Mouse (Mus musculus): ENCODE measurements around the gene Tma7. TPM values are rescaled to one million over a fixed set of nuclear protein-coding genes. Genes with fewer than 3 reads are reported as not detected.

The Tma7 gene
- total and polyA plus RNA-seq, 3 experiments: 366 to 400 TPM; not detected in 1

GRCm38 (mm10) chr9:109107341-109107740, 25.0 kb upstream of the Tma7 start:
- TF ChIP-seq NELFE (IDR thresholded peaks at IDR 0.05; ENCODE audit: low read depth, low read length) (no peak), JUND (IDR thresholded peaks at IDR 0.05; ENCODE audit: low read depth, low read length) (no peak), EP300 (IDR thresholded peaks at IDR 0.05; ENCODE audit: low read depth in 1 of 2, low read length in 2 of 2) (no peak), SIN3A (IDR thresholded peaks at IDR 0.05; ENCODE audit: low read length) (no peak), KAT2A (conservative IDR thresholded peaks at IDR 0.05; ENCODE audit: low read depth, low read length) (no peak), NRF1 (IDR thresholded peaks at IDR 0.05; ENCODE audit: insufficient read depth, low read depth, low read length, poor library complexity, severe bottlenecking) (no peak), CTCF (IDR thresholded peaks at IDR 0.05 in 2 of 3, conservative IDR thresholded peaks at IDR 0.05 in 1 of 3; ENCODE audit: control insufficient read depth in 1 of 3, insufficient read depth in 1 of 3, low read depth in 2 of 3, low read length in 3 of 3, poor library complexity in 1 of 3, severe bottlenecking in 1 of 3) (no peak), BHLHE40 (IDR thresholded peaks at IDR 0.05; ENCODE audit: borderline replicate concordance, low read depth, low read length) (no peak), MAFK (IDR thresholded peaks at IDR 0.05; ENCODE audit: borderline replicate concordance, low read depth, low read length) (no peak)
- Histone ChIP-seq H3K4me1 (ENCODE audit: control insufficient read depth in 1 of 2, insufficient read depth in 2 of 2, low read length in 2 of 2) (no peaks in the 10 kb centered on the region), H3K9ac (ENCODE audit: control insufficient read depth, low read depth, low read length, poor library complexity, severe bottlenecking) (no peak overlapping the region), H3K9me3 (replicated peaks; ENCODE audit: insufficient read depth, low read length) (no peaks in the 10 kb centered on the region), H3K27me3 (ENCODE audit: control insufficient read depth in 1 of 2, insufficient read depth in 2 of 2, low read length in 2 of 2) (no peaks in the 10 kb centered on the region), H3K4me3 (ENCODE audit: control insufficient read depth in 1 of 2, insufficient read depth in 1 of 2, low read depth in 2 of 2, low read length in 2 of 2) (no peak overlapping the region), H3K36me3 (ENCODE audit: control insufficient read depth in 1 of 2, insufficient read depth in 2 of 2, low read length in 2 of 2) (no peaks in the 10 kb centered on the region), H3K79me2 (ENCODE audit: control insufficient read depth, insufficient read depth, low read length, poor library complexity) (no peaks in the 10 kb centered on the region), H3K27ac (ENCODE audit: control insufficient read depth, low read depth, low read length) (no peak overlapping the region)
- no peak for DNase-seq (ENCODE audit: low read depth, low spot score)

GRCm38 (mm10) chr9:109105648-109106047, 23.3 kb upstream of the Tma7 start:
- Histone ChIP-seq H3K27ac (ENCODE audit: control insufficient read depth, low read depth, low read length) (no peak overlapping the region), H3K79me2 (ENCODE audit: control insufficient read depth, insufficient read depth, low read length, poor library complexity) (no peaks in the 10 kb centered on the region), H3K36me3 (ENCODE audit: control insufficient read depth in 1 of 2, insufficient read depth in 2 of 2, low read length in 2 of 2) (no peaks in the 10 kb centered on the region), H3K27me3 (ENCODE audit: control insufficient read depth in 1 of 2, insufficient read depth in 2 of 2, low read length in 2 of 2) (no peaks in the 10 kb centered on the region), H3K9me3 (replicated peaks; ENCODE audit: insufficient read depth, low read length) (no peaks in the 10 kb centered on the region), H3K4me1 (ENCODE audit: control insufficient read depth in 1 of 2, insufficient read depth in 2 of 2, low read length in 2 of 2) (no peaks in the 10 kb centered on the region), H3K9ac (ENCODE audit: control insufficient read depth, low read depth, low read length, poor library complexity, severe bottlenecking) (no peak overlapping the region), H3K4me3 (ENCODE audit: control insufficient read depth in 1 of 2, insufficient read depth in 1 of 2, low read depth in 2 of 2, low read length in 2 of 2) (no peak overlapping the region)
- no peak for DNase-seq (ENCODE audit: low read depth, low spot score)
- TF ChIP-seq POLR2AphosphoS2 (IDR thresholded peaks at IDR 0.05; ENCODE audit: low read length): no peak

- Histone ChIP-seq H3K4me3 (ENCODE audit: control insufficient read depth in 1 of 2, insufficient read depth in 1 of 2, low read depth in 2 of 2, low read length in 2 of 2) (no peak overlapping the region), H3K9me3 (replicated peaks; ENCODE audit: insufficient read depth, low read length) (no peaks in the 10 kb centered on the region), H3K9ac (ENCODE audit: control insufficient read depth, low read depth, low read length, poor library complexity, severe bottlenecking) (no peak overlapping the region), H3K27me3 (ENCODE audit: control insufficient read depth in 1 of 2, insufficient read depth in 2 of 2, low read length in 2 of 2) (no peaks in the 10 kb centered on the region), H3K36me3 (ENCODE audit: control insufficient read depth in 1 of 2, insufficient read depth in 2 of 2, low read length in 2 of 2) (no peaks in the 10 kb centered on the region), H3K4me1 (ENCODE audit: control insufficient read depth in 1 of 2, insufficient read depth in 2 of 2, low read length in 2 of 2) (no peaks in the 10 kb centered on the region), H3K79me2 (ENCODE audit: control insufficient read depth, insufficient read depth, low read length, poor library complexity) (no peaks in the 10 kb centered on the region), H3K27ac (ENCODE audit: control insufficient read depth, low read depth, low read length) (no peak overlapping the region)
- TF ChIP-seq TCF12 (IDR thresholded peaks at IDR 0.05; ENCODE audit: low read depth, low read length): no peak
- TF ChIP-seq GATA1 (IDR thresholded peaks at IDR 0.05; ENCODE audit: low read depth, low read length): no peak
- no peak for TF ChIP-seq BHLHE40 (IDR thresholded peaks at IDR 0.05; ENCODE audit: borderline replicate concordance, low read depth, low read length)
- no peak for TF ChIP-seq UBTF (IDR thresholded peaks at IDR 0.05; ENCODE audit: borderline replicate concordance, insufficient read depth, low read depth, low read length)
- no peak for TF ChIP-seq MYB (IDR thresholded peaks at IDR 0.05; ENCODE audit: low read depth, low read length)
- no peak for TF ChIP-seq RAD21 (IDR thresholded peaks at IDR 0.05; ENCODE audit: low read depth, low read length)
- TF ChIP-seq GABPA (IDR thresholded peaks at IDR 0.05; ENCODE audit: low read depth, low read length): no peak
- TF ChIP-seq HCFC1 (IDR thresholded peaks at IDR 0.05; ENCODE audit: low read depth, low read length): no peak
- DNase-seq (ENCODE audit: low read depth, low spot score): no peak
Measured at GRCm38 (mm10) chr9:109105011-109105410, 22.6 kb upstream of the Tma7 start.

All from MEL (cell line).